19 mouse cellular contexts compared by ENCODE assay signal in genomic region chr16:31485336-31485735, GRCm38 (mm10).
"Had no signal": no experiment of that assay in that cellular context is flagged by ENCODE, and none has a peak within 500 bp of the region (broad histone marks: within the 10 kb centered on the region; RNA-seq: fewer than 3 reads in every experiment).

No protein-coding gene starts in this region.

- DNase-seq: liver, postnatal 0 days; lung, adult 2 months; lung, postnatal 14 days; lung, postnatal 36 days; midbrain, embryonic 14.5 days; retina, postnatal 1 day; right cerebral cortex, adult 18-20 months; right cerebral cortex, postnatal 25 days; right cerebral cortex, postnatal 4 days; spleen, adult 18-20 months; thymus, adult 18-20 months; thymus, postnatal 14 days; thymus, postnatal 36 days had no signal

- H3K4me2 ChIP-seq: lung, embryonic 15.5 days; midbrain, embryonic 12.5 days; neural tube, embryonic 12.5 days had no signal

- H3K36me3 ChIP-seq: lung, embryonic 15.5 days; midbrain, embryonic 12.5 days; neural tube, embryonic 12.5 days had no signal

- H3K27me3 ChIP-seq: lung, embryonic 15.5 days; neural tube, embryonic 12.5 days had no signal

- H3K9me3 ChIP-seq: lung, embryonic 15.5 days; midbrain, embryonic 12.5 days; neural tube, embryonic 12.5 days had no signal

- H3K4me1 ChIP-seq: lung, embryonic 15.5 days; megakaryocyte, embryonic 14.5 days had no signal

- H3K4me3 ChIP-seq: lung, embryonic 15.5 days; megakaryocyte, embryonic 14.5 days; midbrain, embryonic 12.5 days; neural tube, embryonic 12.5 days had no signal

- H3K9ac ChIP-seq: liver, postnatal 0 days; lung, embryonic 15.5 days; midbrain, embryonic 12.5 days; neural tube, embryonic 12.5 days had no signal

- H3K27ac ChIP-seq: lung, embryonic 15.5 days; macrophage; midbrain, embryonic 12.5 days; neural tube, embryonic 12.5 days had no signal

- ATAC-seq: liver, postnatal 0 days; lung, postnatal 0 days had no signal
